Mouse (Mus musculus): ENCODE results near the gene Usp43. TPM values are rescaled to one million over a fixed set of nuclear protein-coding genes. Genes with fewer than 3 reads are reported as not detected.

Usp43 gene
- total RNA-seq, 2 experiments from 2014 or later = not detected

- ATAC-seq (replicated peaks; ENCODE audit: low FRiP score, poor library complexity, severe bottlenecking) = no peak
Measured at GRCm38 (mm10) chr11:67821560-67821959, 100.4 kb downstream of the Usp43 start.

GRCm38 (mm10) chr11:67820221-67820620 is 101.7 kb downstream of the Usp43 start:
- ATAC-seq (replicated peaks; ENCODE audit: low FRiP score, poor library complexity, severe bottlenecking) = no peak

- no peak for ATAC-seq (replicated peaks; ENCODE audit: low FRiP score, poor library complexity, severe bottlenecking)
Measured at GRCm38 (mm10) chr11:67819604-67820003, 102.3 kb downstream of the Usp43 start.

GRCm38 (mm10) chr11:67811535-67811934 is 110.4 kb downstream of the Usp43 start:
- no peak for ATAC-seq (replicated peaks; ENCODE audit: low FRiP score, poor library complexity, severe bottlenecking)

- no peak for ATAC-seq (replicated peaks; ENCODE audit: low FRiP score, poor library complexity, severe bottlenecking)
Measured at GRCm38 (mm10) chr11:67808051-67808450, 113.9 kb downstream of the Usp43 start.

- ATAC-seq (replicated peaks; ENCODE audit: low FRiP score, poor library complexity, severe bottlenecking) = no peak
Measured at GRCm38 (mm10) chr11:67806832-67807597, 114.9 kb downstream of the Usp43 start.

GRCm38 (mm10) chr11:67805538-67805937 is 116.4 kb downstream of the Usp43 start:
- ATAC-seq (replicated peaks; ENCODE audit: low FRiP score, poor library complexity, severe bottlenecking) = no peak

Other genes with a start within 250 kb of the Usp43 start
- gene Rcvrn, start 226.8 kb downstream of the Usp43 start, total RNA-seq (2015; ENCODE audit: low replicate concordance) = not detected in 2 replicates
- not detected in 2 replicates for gene Rcvrn, start 226.8 kb downstream of the Usp43 start, total RNA-seq (2017; ENCODE audit: low replicate concordance)
- gene Glp2r, start 151.0 kb downstream of the Usp43 start, total RNA-seq (2015; ENCODE audit: low replicate concordance) = not detected in 2 replicates
- gene Glp2r, start 151.0 kb downstream of the Usp43 start, total RNA-seq (2017; ENCODE audit: low replicate concordance) = not detected in 2 replicates
- not detected in 2 replicates for gene Gsg1l2, start 147.5 kb downstream of the Usp43 start, total RNA-seq (2015; ENCODE audit: low replicate concordance)
- not detected in 2 replicates for gene Gsg1l2, start 147.5 kb downstream of the Usp43 start, total RNA-seq (2017; ENCODE audit: low replicate concordance)
- gene Dhrs7c, start 124.0 kb downstream of the Usp43 start, total RNA-seq (2015; ENCODE audit: low replicate concordance) = not detected in 2 replicates
- gene Dhrs7c, start 124.0 kb downstream of the Usp43 start, total RNA-seq (2017; ENCODE audit: low replicate concordance) = not detected in 2 replicates
- not detected in 2 replicates for gene Cfap52, start 43.5 kb upstream of the Usp43 start, total RNA-seq (2015; ENCODE audit: low replicate concordance)
- not detected in 2 replicates for gene Cfap52, start 43.5 kb upstream of the Usp43 start, total RNA-seq (2017; ENCODE audit: low replicate concordance)
- gene Stx8, start 44.0 kb upstream of the Usp43 start, total RNA-seq (2015; ENCODE audit: low replicate concordance) = 7.6 and 14.7 TPM in 2 replicates
- gene Stx8, start 44.0 kb upstream of the Usp43 start, total RNA-seq (2017; ENCODE audit: low replicate concordance) = 3.3 and 8.7 TPM in 2 replicates

Data from erythroid progenitor cell, adult 5-6 weeks (primary cell).